Mouse (Mus musculus): ENCODE measurements around the gene Atp2b2. TPM values are rescaled to one million over a fixed set of nuclear protein-coding genes. Genes with fewer than 3 reads are reported as not detected.

The Atp2b2 gene
- polyA plus RNA-seq, 1 experiment = 105 TPM

DNA sequence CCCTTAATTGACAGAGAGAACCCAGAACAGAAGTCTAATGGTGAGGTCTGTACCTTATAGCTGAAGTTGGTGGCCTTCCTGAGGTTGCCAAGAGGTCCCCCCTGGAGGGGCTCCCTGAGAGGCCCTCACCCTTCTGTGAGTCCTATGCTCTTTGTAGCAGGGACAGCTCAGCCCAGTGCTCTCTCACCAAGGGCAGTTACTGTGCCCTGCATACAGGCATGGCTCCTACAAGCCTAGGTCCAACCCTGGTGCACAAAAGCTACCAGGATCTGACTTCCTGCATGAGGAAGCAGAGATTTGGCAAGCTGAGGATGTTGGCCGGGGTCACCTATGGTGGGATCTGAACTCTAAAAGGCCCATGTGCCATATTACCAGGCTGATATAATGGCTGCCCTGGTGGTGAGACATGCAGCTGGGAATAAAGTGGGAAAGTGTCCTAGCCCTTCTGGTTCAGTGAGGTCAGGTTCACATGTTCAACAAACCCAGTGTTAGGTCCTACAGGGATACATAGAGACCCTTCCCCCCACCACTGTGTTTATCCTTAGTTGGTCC lies 186.2 kb downstream of the Atp2b2 start:
- H3K4me3 ChIP-seq (ENCODE audit: insufficient read depth, low read depth, low read length) = no peak overlapping the region
- peak overlapping the region; percentile 57 for H3K27ac ChIP-seq (ENCODE audit: insufficient read depth, low read depth, low read length)
- peaks cover 66% of the 10 kb centered on the region for H3K4me1 ChIP-seq (ENCODE audit: control insufficient read depth, insufficient read depth, low read length)
- TF ChIP-seq POLR2A (IDR thresholded peaks at IDR 0.05; ENCODE audit: insufficient read depth, low read depth, low read length) = no peak
- no peak for TF ChIP-seq CTCF (IDR thresholded peaks at IDR 0.05; ENCODE audit: insufficient read depth, low read depth, low read length)
- 54% methylated on average over 1 of the region's 1 CpGs for WGBS

DNA sequence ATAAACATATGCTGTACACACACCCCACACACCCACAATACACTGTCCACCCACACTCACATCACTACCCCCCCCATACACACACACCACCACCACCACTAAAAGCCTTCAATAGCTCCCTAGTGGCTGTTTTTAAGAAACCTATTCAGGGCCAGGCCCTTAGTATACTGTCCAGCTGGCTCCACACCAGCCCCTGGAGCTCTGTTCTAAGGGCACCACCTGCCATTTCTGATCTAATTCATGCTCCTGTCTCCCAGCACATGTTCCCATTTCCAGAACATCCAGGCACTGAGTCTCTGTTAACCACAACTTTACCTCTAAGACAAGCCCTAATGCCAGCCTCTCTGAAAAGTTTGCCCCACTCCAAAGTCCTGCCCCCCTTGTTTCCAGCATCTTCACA lies 186.8 kb downstream of the Atp2b2 start:
- peaks cover 60% of the 10 kb centered on the region for H3K4me1 ChIP-seq (ENCODE audit: control insufficient read depth, insufficient read depth, low read length)
- TF ChIP-seq CTCF (IDR thresholded peaks at IDR 0.05; ENCODE audit: insufficient read depth, low read depth, low read length) = no peak
- TF ChIP-seq POLR2A (IDR thresholded peaks at IDR 0.05; ENCODE audit: insufficient read depth, low read depth, low read length) = no peak
- H3K27ac ChIP-seq (ENCODE audit: insufficient read depth, low read depth, low read length) = peak overlapping the region; percentile 57; the same call in 1 of the 2 replicates
- H3K4me3 ChIP-seq (ENCODE audit: insufficient read depth, low read depth, low read length) = no peak overlapping the region

DNA sequence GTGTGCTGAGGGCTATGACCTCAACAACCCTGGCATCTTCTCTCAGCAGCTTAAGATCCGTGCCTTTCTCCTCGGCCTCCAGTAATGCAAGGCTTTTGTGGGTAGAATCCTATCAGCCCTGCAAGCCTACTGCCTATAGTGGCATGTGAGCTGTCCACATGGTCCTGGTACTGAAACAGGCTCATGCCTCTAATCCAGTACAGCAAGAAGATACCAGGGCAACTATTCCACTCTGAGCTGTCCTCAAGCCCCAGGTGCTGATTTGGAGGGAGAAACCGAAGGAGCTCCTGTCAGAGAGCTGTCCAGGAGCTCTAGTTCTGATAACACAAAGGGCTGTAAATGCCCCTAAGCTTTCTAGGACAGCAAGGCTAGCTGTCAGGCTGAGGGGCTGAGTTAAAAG lies 190.1 kb downstream of the Atp2b2 start:
- peak overlapping the region; percentile 67 for H3K27ac ChIP-seq (ENCODE audit: insufficient read depth, low read depth, low read length)
- peaks cover 39% of the 10 kb centered on the region for H3K4me1 ChIP-seq (ENCODE audit: control insufficient read depth, insufficient read depth, low read length)
- TF ChIP-seq CTCF (IDR thresholded peaks at IDR 0.05; ENCODE audit: insufficient read depth, low read depth, low read length) (no peak), POLR2A (IDR thresholded peaks at IDR 0.05; ENCODE audit: insufficient read depth, low read depth, low read length) (no peak)
- 10% methylated on average over 3 of the region's 3 CpGs for WGBS
- no peak overlapping the region for H3K4me3 ChIP-seq (ENCODE audit: insufficient read depth, low read depth, low read length)

DNA sequence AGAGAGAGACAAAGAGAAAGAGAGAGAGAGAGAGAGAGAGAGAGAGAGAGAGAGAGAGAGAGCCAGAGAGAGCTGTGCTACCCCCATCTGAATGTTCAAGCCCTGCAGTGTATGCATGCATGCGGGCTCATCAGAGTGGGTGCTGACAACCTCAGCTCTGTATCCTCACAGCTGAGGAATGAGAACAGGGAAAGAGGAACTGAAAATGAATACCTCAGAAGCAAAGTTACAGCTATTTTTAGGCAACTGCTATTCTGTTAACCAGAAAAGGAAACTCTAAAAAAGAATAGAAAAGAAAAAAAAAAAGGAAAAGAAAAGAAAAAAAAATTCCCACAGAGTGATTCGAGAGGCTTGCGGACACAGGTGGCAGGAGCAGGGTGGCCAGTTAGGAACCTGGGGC lies 192.6 kb downstream of the Atp2b2 start:
- H3K4me3 ChIP-seq (ENCODE audit: insufficient read depth, low read depth, low read length) = no peak overlapping the region

DNA sequence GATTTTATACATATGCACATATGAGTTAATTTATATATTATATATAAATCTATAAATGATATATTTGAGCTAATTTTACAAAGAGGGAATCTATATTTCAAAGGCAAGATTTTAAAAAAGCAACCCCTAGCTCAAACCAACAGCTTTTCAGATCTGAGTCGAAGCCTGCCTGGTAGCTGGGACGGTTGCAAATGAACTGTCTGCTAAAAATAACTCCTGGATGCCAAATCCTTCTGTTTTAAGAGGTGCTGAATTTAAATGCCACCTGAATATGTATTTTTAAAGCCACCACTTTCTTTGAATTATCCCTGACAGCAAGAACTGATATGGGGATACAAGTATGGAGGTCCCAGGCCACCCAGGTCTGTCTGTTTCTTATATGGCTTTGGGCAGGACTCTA lies 193.8 kb downstream of the Atp2b2 start:
- H3K4me1 ChIP-seq (ENCODE audit: control insufficient read depth, insufficient read depth, low read length) = peaks cover 15% of the 10 kb centered on the region
- no peak for TF ChIP-seq CTCF (IDR thresholded peaks at IDR 0.05; ENCODE audit: insufficient read depth, low read depth, low read length)
- no peak for TF ChIP-seq POLR2A (IDR thresholded peaks at IDR 0.05; ENCODE audit: insufficient read depth, low read depth, low read length)
- 29% methylated on average over 2 of the region's 2 CpGs for WGBS
- H3K27ac ChIP-seq (ENCODE audit: insufficient read depth, low read depth, low read length) = peak overlapping the region; percentile 25; the same call in 1 of the 2 replicates
- no peak overlapping the region for H3K4me3 ChIP-seq (ENCODE audit: insufficient read depth, low read depth, low read length)

More for the DNA sequence above, 192.6 kb downstream of the Atp2b2 start:
- Histone ChIP-seq H3K4me1 (ENCODE audit: control insufficient read depth, insufficient read depth, low read length) (peaks cover 24% of the 10 kb centered on the region), H3K27ac (ENCODE audit: insufficient read depth, low read depth, low read length) (peak overlapping the region; percentile 77)
- no peak for TF ChIP-seq CTCF (IDR thresholded peaks at IDR 0.05; ENCODE audit: insufficient read depth, low read depth, low read length)
- no peak for TF ChIP-seq POLR2A (IDR thresholded peaks at IDR 0.05; ENCODE audit: insufficient read depth, low read depth, low read length)
- WGBS = 42% methylated on average over 3 of the region's 3 CpGs

DNA sequence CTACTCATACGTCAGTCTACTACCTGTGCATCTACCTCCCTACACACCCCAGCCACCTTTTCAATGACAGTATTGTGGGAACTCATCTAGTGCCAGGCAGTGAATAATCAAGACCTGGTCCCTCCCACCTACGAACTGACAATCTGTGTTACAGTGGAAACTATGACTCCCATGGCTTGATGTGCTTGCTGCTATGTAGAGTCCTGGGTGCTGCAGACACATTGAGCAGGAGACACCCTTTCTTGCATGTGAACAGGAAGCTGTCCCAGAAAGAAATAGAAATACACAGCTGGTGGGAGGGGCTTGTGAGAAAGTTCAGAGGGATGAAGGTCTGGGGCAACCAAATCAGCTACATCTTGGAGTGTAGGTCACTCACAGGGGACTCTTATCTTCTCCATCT lies 195.3 kb downstream of the Atp2b2 start:
- Histone ChIP-seq H3K27ac (ENCODE audit: insufficient read depth, low read depth, low read length) (no peak overlapping the region), H3K4me1 (ENCODE audit: control insufficient read depth, insufficient read depth, low read length) (peaks cover 22% of the 10 kb centered on the region), H3K4me3 (ENCODE audit: insufficient read depth, low read depth, low read length) (no peak overlapping the region)
- TF ChIP-seq POLR2A (IDR thresholded peaks at IDR 0.05; ENCODE audit: insufficient read depth, low read depth, low read length) = no peak
- no peak for TF ChIP-seq CTCF (IDR thresholded peaks at IDR 0.05; ENCODE audit: insufficient read depth, low read depth, low read length)
- 62% methylated on average over 2 of the region's 2 CpGs for WGBS

DNA sequence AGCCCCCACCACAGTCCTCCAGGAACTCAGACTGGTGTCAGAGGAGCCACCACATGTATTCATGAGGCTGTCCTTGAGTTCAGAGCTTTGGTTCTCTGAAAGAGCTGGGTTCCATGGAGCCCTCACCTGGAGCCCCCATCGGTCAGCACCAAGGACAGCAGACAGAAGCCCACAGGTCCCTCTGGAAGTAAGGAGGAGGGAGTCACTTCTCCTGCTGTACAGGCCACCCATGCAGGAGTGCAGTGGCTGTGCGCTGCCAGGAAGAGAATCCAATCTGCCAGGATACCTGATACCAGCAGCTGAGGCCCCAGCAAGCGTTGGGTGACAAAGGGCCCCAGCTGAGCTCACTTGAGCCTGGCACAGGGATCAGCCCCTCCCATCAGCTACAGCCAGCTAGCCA lies 199.2 kb downstream of the Atp2b2 start:
- H3K27ac ChIP-seq (ENCODE audit: insufficient read depth, low read depth, low read length) = peak overlapping the region; percentile 53; the same call in 1 of the 2 replicates
- no peak for TF ChIP-seq CTCF (IDR thresholded peaks at IDR 0.05; ENCODE audit: insufficient read depth, low read depth, low read length)
- TF ChIP-seq POLR2A (IDR thresholded peaks at IDR 0.05; ENCODE audit: insufficient read depth, low read depth, low read length) = no peak
- WGBS = 33% methylated on average over 3 of the region's 3 CpGs
- peaks cover 38% of the 10 kb centered on the region for H3K4me1 ChIP-seq (ENCODE audit: control insufficient read depth, insufficient read depth, low read length)
- H3K4me3 ChIP-seq (ENCODE audit: insufficient read depth, low read depth, low read length) = no peak overlapping the region

DNA sequence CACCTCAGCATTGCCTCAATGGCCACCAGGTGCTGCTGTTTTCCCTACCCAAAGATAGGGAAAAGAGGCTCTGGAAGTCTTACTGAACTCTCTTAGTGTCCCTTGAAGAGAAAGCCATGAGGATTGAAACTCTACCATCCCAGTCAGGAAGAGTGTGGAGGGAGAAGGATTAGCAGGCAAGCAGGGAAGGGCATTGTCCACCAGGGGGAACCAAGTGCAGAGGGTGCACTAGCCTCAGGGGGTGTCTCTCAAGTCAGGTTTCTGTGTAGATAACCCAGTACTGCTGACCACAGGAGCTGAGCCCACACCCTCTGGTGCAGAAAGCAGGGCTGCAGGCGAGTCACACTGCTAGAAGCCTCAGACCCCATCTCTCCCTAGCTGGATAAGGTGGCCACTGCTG lies 203.9 kb downstream of the Atp2b2 start:
- H3K4me3 ChIP-seq (ENCODE audit: insufficient read depth, low read depth, low read length) = no peak overlapping the region
- no peak overlapping the region for H3K27ac ChIP-seq (ENCODE audit: insufficient read depth, low read depth, low read length)
- no peak for TF ChIP-seq POLR2A (IDR thresholded peaks at IDR 0.05; ENCODE audit: insufficient read depth, low read depth, low read length)
- TF ChIP-seq CTCF (IDR thresholded peaks at IDR 0.05; ENCODE audit: insufficient read depth, low read depth, low read length) = 0 out of 2 replicates have a peak, but pooled peaks have one; percentile 20
- peaks cover 48% of the 10 kb centered on the region for H3K4me1 ChIP-seq (ENCODE audit: control insufficient read depth, insufficient read depth, low read length)
- WGBS = 50% methylated on average over 1 of the region's 1 CpGs

DNA sequence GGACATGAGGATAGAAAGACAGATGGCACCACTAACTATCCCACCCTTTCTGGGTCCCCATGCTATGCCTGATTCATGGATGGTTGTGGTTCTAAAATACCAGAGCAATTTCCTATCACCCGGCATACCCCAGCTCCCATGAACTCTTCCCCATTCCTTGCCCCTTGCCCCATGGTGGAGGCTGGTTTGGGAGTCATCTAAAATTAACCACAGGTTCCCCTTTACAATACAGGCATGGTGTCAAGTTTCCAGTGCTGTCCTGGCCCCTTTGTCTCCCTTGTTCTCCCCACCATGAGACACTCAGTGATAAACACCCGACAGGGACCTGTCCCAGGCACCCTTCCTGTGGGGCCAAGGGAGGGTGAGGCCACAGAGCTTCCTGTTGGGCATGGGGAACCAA lies 204.7 kb downstream of the Atp2b2 start:
- H3K4me1 ChIP-seq (ENCODE audit: control insufficient read depth, insufficient read depth, low read length) = peaks cover 44% of the 10 kb centered on the region
- TF ChIP-seq CTCF (IDR thresholded peaks at IDR 0.05; ENCODE audit: insufficient read depth, low read depth, low read length) (no peak), POLR2A (IDR thresholded peaks at IDR 0.05; ENCODE audit: insufficient read depth, low read depth, low read length) (no peak)
- 62% methylated on average over 2 of the region's 2 CpGs for whole genome bisulfite sequencing

More for the DNA sequence above, 204.7 kb downstream of the Atp2b2 start:
- peak overlapping the region; percentile 22; the same call in 1 of the 2 replicates for H3K27ac ChIP-seq (ENCODE audit: insufficient read depth, low read depth, low read length)
- H3K4me3 ChIP-seq (ENCODE audit: insufficient read depth, low read depth, low read length) = no peak overlapping the region

Measured in olfactory bulb, adult 2 months (tissue).